Mouse (Mus musculus): ENCODE measurements around the gene Ube2s. TPM values are rescaled to one million over a fixed set of nuclear protein-coding genes. Genes with fewer than 3 reads are reported as not detected.
A peak's percentile ranks its signal among the peaks of the same experiment; 100 is the strongest.

The Ube2s gene
- polyA plus RNA-seq, 1 experiment from 2014 or later: 452 TPM

GRCm38 (mm10) chr7:4849372-4849771 is 37.0 kb upstream of the Ube2s start:
- no peaks in the 10 kb centered on the region for H3K9me3 ChIP-seq (ENCODE audit: control insufficient read depth, low read length)
- no peaks in the 10 kb centered on the region for H3K4me1 ChIP-seq (replicated peaks; ENCODE audit: control insufficient read depth, insufficient read depth, low read length)
- H3K9ac ChIP-seq (ENCODE audit: low read depth, low read length): no peak overlapping the region
- H3K4me2 ChIP-seq (replicated peaks; ENCODE audit: low read depth, low read length): no peak overlapping the region
- WGBS: 65% methylated on average over 9 of the region's 9 CpGs
- H3K27me3 ChIP-seq (ENCODE audit: control insufficient read depth, insufficient read depth, low read length): no peaks in the 10 kb centered on the region; the same call in 1 of the 2 replicates
- ATAC-seq (ENCODE audit: low FRiP score) (no peak), DNase-seq (ENCODE audit: low spot score) (no peak)
- no peak overlapping the region for H3K4me3 ChIP-seq (ENCODE audit: low read depth, low read length)
- no peak overlapping the region for H3K27ac ChIP-seq (ENCODE audit: low read depth, low read length)
- H3K36me3 ChIP-seq (ENCODE audit: control insufficient read depth, insufficient read depth, low read length): no peaks in the 10 kb centered on the region

GRCm38 (mm10) chr7:4844917-4845309 is 32.5 kb upstream of the Ube2s start:
- WGBS: under 1% methylated on average over 13 of the region's 13 CpGs

GRCm38 (mm10) chr7:4844245-4844916 is 32.0 kb upstream of the Ube2s start, which contains the start of gene Shisa7:
Shisa7 (minus strand) TSS chr7:4844696.
- Histone ChIP-seq H3K27ac (ENCODE audit: low read depth, low read length) (peak within 1 kb of the TSS; percentile 71), H3K9me3 (ENCODE audit: control insufficient read depth, low read length) (no peaks in the 10 kb centered on the region), H3K4me2 (replicated peaks; ENCODE audit: low read depth, low read length) (peak within 1 kb of the TSS; percentile 90), H3K36me3 (ENCODE audit: control insufficient read depth, insufficient read depth, low read length) (no peaks in the 10 kb centered on the region), H3K4me1 (replicated peaks; ENCODE audit: control insufficient read depth, insufficient read depth, low read length) (peaks cover 3% of the 10 kb centered on the region), H3K27me3 (ENCODE audit: control insufficient read depth, insufficient read depth, low read length) (peaks cover 10% of the 10 kb centered on the region), H3K4me3 (ENCODE audit: low read depth, low read length) (peak within 1 kb of the TSS; percentile 58), H3K9ac (ENCODE audit: low read depth, low read length) (peak within 1 kb of the TSS; percentile 46)
- ATAC-seq (ENCODE audit: low FRiP score) (peak; percentile 75), DNase-seq (ENCODE audit: low spot score) (no peak)
- under 1% methylated on average over 35 of the region's 41 CpGs for WGBS

More at GRCm38 (mm10) chr7:4844917-4845309, 32.5 kb upstream of the Ube2s start:
- Histone ChIP-seq H3K9me3 (ENCODE audit: control insufficient read depth, low read length) (no peaks in the 10 kb centered on the region), H3K27me3 (ENCODE audit: control insufficient read depth, insufficient read depth, low read length) (peaks cover 10% of the 10 kb centered on the region), H3K4me3 (ENCODE audit: low read depth, low read length) (peak overlapping the region; percentile 58), H3K27ac (ENCODE audit: low read depth, low read length) (peak overlapping the region; percentile 71), H3K4me1 (replicated peaks; ENCODE audit: control insufficient read depth, insufficient read depth, low read length) (peaks cover 3% of the 10 kb centered on the region), H3K4me2 (replicated peaks; ENCODE audit: low read depth, low read length) (peak overlapping the region; percentile 90), H3K36me3 (ENCODE audit: control insufficient read depth, insufficient read depth, low read length) (no peaks in the 10 kb centered on the region), H3K9ac (ENCODE audit: low read depth, low read length) (peak overlapping the region; percentile 46; the same call in 1 of the 2 replicates)
- ATAC-seq (ENCODE audit: low FRiP score) (peak; percentile 77), DNase-seq (ENCODE audit: low spot score) (peak; percentile 90)

GRCm38 (mm10) chr7:4843604-4844244 is 31.3 kb upstream of the Ube2s start:
- Histone ChIP-seq H3K9ac (ENCODE audit: low read depth, low read length) (peak overlapping the region; percentile 46; the same call in 1 of the 2 replicates), H3K27ac (ENCODE audit: low read depth, low read length) (peak overlapping the region; percentile 51; the same call in 1 of the 2 replicates), H3K4me3 (ENCODE audit: low read depth, low read length) (peak overlapping the region; percentile 58), H3K36me3 (ENCODE audit: control insufficient read depth, insufficient read depth, low read length) (no peaks in the 10 kb centered on the region), H3K27me3 (ENCODE audit: control insufficient read depth, insufficient read depth, low read length) (peaks cover 10% of the 10 kb centered on the region), H3K4me2 (replicated peaks; ENCODE audit: low read depth, low read length) (peak overlapping the region; percentile 90), H3K9me3 (ENCODE audit: control insufficient read depth, low read length) (no peaks in the 10 kb centered on the region), H3K4me1 (replicated peaks; ENCODE audit: control insufficient read depth, insufficient read depth, low read length) (peaks cover 3% of the 10 kb centered on the region)
- peak; percentile 84 for DNase-seq (ENCODE audit: low spot score)
- ATAC-seq (ENCODE audit: low FRiP score): peak; percentile 63
- WGBS: under 1% methylated on average over 34 of the region's 34 CpGs

- no peaks in the 10 kb centered on the region for H3K9me3 ChIP-seq (ENCODE audit: control insufficient read depth, low read length)
- H3K9ac ChIP-seq (ENCODE audit: low read depth, low read length): 0 out of 2 replicates have a peak overlapping the region, but pooled peaks have one; percentile 37
- H3K4me1 ChIP-seq (replicated peaks; ENCODE audit: control insufficient read depth, insufficient read depth, low read length): peaks cover 3% of the 10 kb centered on the region
- peak overlapping the region; percentile 36; the same call in 1 of the 2 replicates for H3K27ac ChIP-seq (ENCODE audit: low read depth, low read length)
- peak overlapping the region; percentile 90 for H3K4me2 ChIP-seq (replicated peaks; ENCODE audit: low read depth, low read length)
- peak overlapping the region; percentile 58 for H3K4me3 ChIP-seq (ENCODE audit: low read depth, low read length)
- H3K27me3 ChIP-seq (ENCODE audit: control insufficient read depth, insufficient read depth, low read length): peaks cover 12% of the 10 kb centered on the region
- 2% methylated on average over 16 of the region's 16 CpGs for WGBS
- H3K36me3 ChIP-seq (ENCODE audit: control insufficient read depth, insufficient read depth, low read length): no peaks in the 10 kb centered on the region
- peak; percentile 56 for ATAC-seq (ENCODE audit: low FRiP score)
- DNase-seq (ENCODE audit: low spot score): peak; percentile 57
These were observed 30.3 kb upstream of the Ube2s start for GRCm38 (mm10) chr7:4842634-4843131.

GRCm38 (mm10) chr7:4842077-4842476 is 29.7 kb upstream of the Ube2s start:
- Histone ChIP-seq H3K4me1 (replicated peaks; ENCODE audit: control insufficient read depth, insufficient read depth, low read length) (peaks cover 3% of the 10 kb centered on the region), H3K27me3 (ENCODE audit: control insufficient read depth, insufficient read depth, low read length) (peaks cover 12% of the 10 kb centered on the region), H3K36me3 (ENCODE audit: control insufficient read depth, insufficient read depth, low read length) (no peaks in the 10 kb centered on the region), H3K4me2 (replicated peaks; ENCODE audit: low read depth, low read length) (no peak overlapping the region), H3K9me3 (ENCODE audit: control insufficient read depth, low read length) (no peaks in the 10 kb centered on the region), H3K27ac (ENCODE audit: low read depth, low read length) (peak overlapping the region; percentile 36; the same call in 1 of the 2 replicates), H3K4me3 (ENCODE audit: low read depth, low read length) (no peak overlapping the region), H3K9ac (ENCODE audit: low read depth, low read length) (0 out of 2 replicates have a peak overlapping the region, but pooled peaks have one; percentile 15)
- ATAC-seq (ENCODE audit: low FRiP score) (peak; percentile 0; the same call in 1 of the 2 replicates), DNase-seq (ENCODE audit: low spot score) (peak; percentile 19)
- WGBS: 43% methylated on average over 5 of the region's 5 CpGs

- Histone ChIP-seq H3K4me3 (ENCODE audit: low read depth, low read length) (no peak overlapping the region), H3K4me1 (replicated peaks; ENCODE audit: control insufficient read depth, insufficient read depth, low read length) (no peaks in the 10 kb centered on the region; the same call in none of the 2 replicates), H3K27me3 (ENCODE audit: control insufficient read depth, insufficient read depth, low read length) (peaks cover 21% of the 10 kb centered on the region), H3K9me3 (ENCODE audit: control insufficient read depth, low read length) (no peaks in the 10 kb centered on the region), H3K36me3 (ENCODE audit: control insufficient read depth, insufficient read depth, low read length) (no peaks in the 10 kb centered on the region), H3K27ac (ENCODE audit: low read depth, low read length) (no peak overlapping the region), H3K9ac (ENCODE audit: low read depth, low read length) (no peak overlapping the region), H3K4me2 (replicated peaks; ENCODE audit: low read depth, low read length) (no peak overlapping the region)
- ATAC-seq (ENCODE audit: low FRiP score): no peak
- WGBS: 13% methylated on average over 1 of the region's 1 CpGs
- DNase-seq (ENCODE audit: low spot score): no peak
These were observed 25.2 kb upstream of the Ube2s start for GRCm38 (mm10) chr7:4837639-4838038.

- Histone ChIP-seq H3K36me3 (ENCODE audit: control insufficient read depth, insufficient read depth, low read length) (no peaks in the 10 kb centered on the region), H3K4me1 (replicated peaks; ENCODE audit: control insufficient read depth, insufficient read depth, low read length) (no peaks in the 10 kb centered on the region; the same call in 1 of the 2 replicates), H3K27ac (ENCODE audit: low read depth, low read length) (peak overlapping the region; percentile 67; the same call in 1 of the 2 replicates), H3K4me2 (replicated peaks; ENCODE audit: low read depth, low read length) (peak overlapping the region; percentile 96), H3K27me3 (ENCODE audit: control insufficient read depth, insufficient read depth, low read length) (peaks cover 17% of the 10 kb centered on the region), H3K4me3 (ENCODE audit: low read depth, low read length) (peak overlapping the region; percentile 55), H3K9ac (ENCODE audit: low read depth, low read length) (peak overlapping the region; percentile 73), H3K9me3 (ENCODE audit: control insufficient read depth, low read length) (no peaks in the 10 kb centered on the region)
- DNase-seq (ENCODE audit: low spot score) (peak; percentile 79), ATAC-seq (ENCODE audit: low FRiP score) (peak; percentile 92)
- WGBS: 0% methylated on average over 40 of the region's 51 CpGs
These were observed 24.0 kb upstream of the Ube2s start for GRCm38 (mm10) chr7:4836351-4836792.

Measured in hindbrain, embryonic 11.5 days (tissue).